In the genomic region with DNA sequence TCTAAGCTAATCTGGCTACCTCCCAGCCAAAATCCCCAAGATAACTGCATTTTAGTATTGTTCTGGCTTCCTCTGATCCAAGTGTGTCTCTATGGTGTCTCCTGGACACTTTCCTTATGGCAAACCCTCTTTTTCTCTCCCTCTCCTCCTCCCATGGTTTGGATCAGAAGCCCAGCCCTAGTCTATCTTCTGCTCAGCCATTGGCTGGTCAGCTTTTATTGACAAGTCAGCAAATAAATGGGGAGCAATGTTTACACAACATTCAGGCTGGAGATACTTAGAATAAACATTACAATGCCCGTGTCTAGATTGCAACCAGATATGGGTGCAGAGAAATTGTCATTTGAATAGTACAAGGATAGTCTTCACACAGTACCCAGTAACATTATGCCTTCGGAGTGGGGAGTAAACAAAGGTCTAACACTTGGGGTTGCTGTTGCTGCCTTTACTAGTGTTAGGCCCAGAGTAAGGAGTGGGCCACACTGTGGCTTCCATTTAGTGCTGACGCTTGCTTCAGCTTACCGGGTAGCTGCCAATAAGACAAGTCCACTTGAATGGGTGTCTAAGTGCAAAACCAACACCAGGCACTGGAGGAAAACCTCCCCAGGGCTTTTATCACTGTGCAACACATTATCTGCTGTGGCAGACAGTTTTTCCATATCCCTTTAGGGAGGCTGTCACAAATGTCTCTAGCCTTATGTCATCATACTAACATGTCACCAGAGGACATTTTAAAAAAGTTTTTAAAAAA, we compare ENCODE assay signal across 12 mouse cellular contexts. TPM values are rescaled to one million over a fixed set of nuclear protein-coding genes. Genes with fewer than 3 reads are reported as not detected.
DNase-seq lines count a peak whose midpoint lies in the region; ATAC-seq and TF ChIP-seq lines count a peak whose summit lies in the region.
"Had no signal": no experiment of that assay in that cellular context is flagged by ENCODE, and none has a peak within 500 bp of the region (broad histone marks: within the 10 kb centered on the region; RNA-seq: fewer than 3 reads in every experiment).

No protein-coding gene starts in this region.

- H3K9me3 ChIP-seq in liver, postnatal 0 days (ENCODE audit: low read length): no peaks in the 10 kb centered on the region
- H3K9me3 ChIP-seq: hindbrain, embryonic 10.5 days had no signal

- TF ChIP-seq CTCF in spleen, adult 2 months (IDR thresholded peaks at IDR 0.05; ENCODE audit: extremely low read depth, insufficient read depth, insufficient read length, insufficient replicate concordance): no peak
- TF ChIP-seq CTCF in liver, postnatal 0 days (IDR thresholded peaks at IDR 0.05; ENCODE audit: low read depth): no peak

- H3K27me3 ChIP-seq in spleen, adult 2 months (ENCODE audit: control insufficient read depth, insufficient read depth, low read length): no peaks in the 10 kb centered on the region
- no peaks in the 10 kb centered on the region for H3K27me3 ChIP-seq in liver, postnatal 0 days (ENCODE audit: insufficient read depth, low read length)

- no peak overlapping the region for H3K4me3 ChIP-seq in spleen, adult 2 months (ENCODE audit: extremely low read depth, insufficient read depth, insufficient read length)
- no peak overlapping the region for H3K4me3 ChIP-seq in liver, postnatal 0 days (ENCODE audit: low read depth, low read length)
- H3K4me3 ChIP-seq: hindbrain, embryonic 10.5 days; left cerebral cortex, adult 2 months had no signal

- TF ChIP-seq POLR2A in spleen, adult 2 months (IDR thresholded peaks at IDR 0.05; ENCODE audit: low read depth, low read length): no peak

- peak; percentile 91 for ATAC-seq in erythroblast, adult 5-6 weeks (replicated peaks; ENCODE audit: low FRiP score, poor library complexity, severe bottlenecking)
- peak; percentile 90 for ATAC-seq in liver, postnatal 0 days
- ATAC-seq: forebrain, postnatal 0 days had no signal

- 74% methylated on average over 4 of the region's 4 CpGs for WGBS in spleen, adult 2 months
- WGBS in liver, postnatal 0 days (ENCODE audit: insufficient replicate concordance): 28% methylated on average over 4 of the region's 4 CpGs

- peak; percentile 88 for TF ChIP-seq EP300 in liver, postnatal 0 days (IDR thresholded peaks at IDR 0.05; ENCODE audit: low read depth)

- H3K9ac ChIP-seq in liver, postnatal 0 days (replicated peaks): 0 out of 2 replicates have a peak overlapping the region, but pooled peaks have one; percentile 26
- H3K9ac ChIP-seq: forebrain, postnatal 0 days had no signal

- H3K36me3 ChIP-seq in spleen, adult 2 months (ENCODE audit: control insufficient read depth, insufficient read depth, low read length): no peaks in the 10 kb centered on the region
- H3K36me3 ChIP-seq in liver, postnatal 0 days (replicated peaks; ENCODE audit: insufficient read depth, low read length): no peaks in the 10 kb centered on the region
- H3K36me3 ChIP-seq: hindbrain, embryonic 10.5 days had no signal

- peak overlapping the region; percentile 38; the same call in 1 of the 2 replicates for H3K27ac ChIP-seq in spleen, adult 2 months (ENCODE audit: insufficient read depth, low read length)
- peak overlapping the region; percentile 64 for H3K27ac ChIP-seq in liver, postnatal 0 days (ENCODE audit: low read depth)
- H3K27ac ChIP-seq: hindbrain, embryonic 10.5 days; left cerebral cortex, adult 2 months had no signal

- DNase-seq in spleen, adult 2 months (ENCODE audit: low read depth in 1 of 2, low spot score in 2 of 2): no peak
- no peak for DNase-seq in spleen, postnatal 14 days (ENCODE audit: low spot score in 2 of 2)
- DNase-seq in liver, postnatal 0 days: peak; percentile 23
- DNase-seq in right cerebral cortex, postnatal 36 days (ENCODE audit: low spot score in 2 of 2): no peak
- DNase-seq in frontal cortex, postnatal 10 days (ENCODE audit: low spot score in 2 of 2): no peak
- no peak for DNase-seq in cerebellum, postnatal 4 days (ENCODE audit: low spot score in 2 of 2)
- DNase-seq: adrenal gland, postnatal 36 days; forebrain, postnatal 0 days had no signal

- peak overlapping the region; percentile 42; the same call in 1 of the 2 replicates for H3K4me2 ChIP-seq in liver, postnatal 0 days (ENCODE audit: low read depth, low read length)

- no peaks in the 10 kb centered on the region for H3K4me1 ChIP-seq in spleen, adult 2 months (ENCODE audit: control insufficient read depth, insufficient read depth, insufficient read length)
- H3K4me1 ChIP-seq in liver, postnatal 0 days (ENCODE audit: insufficient read depth): peaks cover 12% of the 10 kb centered on the region
- H3K4me1 ChIP-seq: hindbrain, embryonic 10.5 days had no signal

RNA-seq across cellular contexts. Expression of a gene that starts 5.5 kb away (rescaled TPM):
- polyA plus RNA-seq in spleen, adult 2 months (2012; rRNA removed): 15.2 and 17.2 TPM in 2 replicates
- total RNA-seq in erythroblast, adult 5-6 weeks (2015; ENCODE audit: low replicate concordance): 78.4 and 83.0 TPM in 2 replicates
- total RNA-seq in erythroblast, adult 5-6 weeks (2017; ENCODE audit: low replicate concordance): 120 and 165 TPM in 2 replicates
- polyA plus RNA-seq in liver, postnatal 0 days (2015; fragmentation: Nextera tagmentation; extraction: Ambion mirVana): 16.0 and 18.0 TPM in 2 replicates

RNA-seq across cellular contexts. Expression of a gene that starts 55.3 kb away (rescaled TPM):
- polyA plus RNA-seq in spleen, adult 2 months (2012; rRNA removed): 0.14 and 0.35 TPM in 2 replicates
- total RNA-seq in erythroblast, adult 5-6 weeks (2015; ENCODE audit: low replicate concordance): not detected in 2 replicates
- total RNA-seq in erythroblast, adult 5-6 weeks (2017; ENCODE audit: low replicate concordance): not detected in 2 replicates
- polyA plus RNA-seq in liver, postnatal 0 days (2015; fragmentation: Nextera tagmentation; extraction: Ambion mirVana): not detected in 2 replicates
- polyA plus RNA-seq: hindbrain, embryonic 10.5 days; neural tube, embryonic 11.5 days had no signal

RNA-seq across cellular contexts. Expression of a gene that starts 57.9 kb away (rescaled TPM):
- polyA plus RNA-seq in spleen, adult 2 months (2012; rRNA removed): 6.1 and 6.7 TPM in 2 replicates
- total RNA-seq in erythroblast, adult 5-6 weeks (2015; ENCODE audit: low replicate concordance): 16.9 and 17.3 TPM in 2 replicates
- 21.1 and 25.5 TPM in 2 replicates for total RNA-seq in erythroblast, adult 5-6 weeks (2017; ENCODE audit: low replicate concordance)
- 7.2 and 7.7 TPM in 2 replicates for polyA plus RNA-seq in liver, postnatal 0 days (2015; fragmentation: Nextera tagmentation; extraction: Ambion mirVana)
